Mouse (Mus musculus) adrenal gland, postnatal 14 days (tissue): ENCODE results near the gene Tbc1d4. TPM values are rescaled to one million over a fixed set of nuclear protein-coding genes. Genes with fewer than 3 reads are reported as not detected.

Experiments
- DNase-seq: peaks from one replicate; pipeline ENCODE4 v3.0.0; 2021; ENCODE audit warnings: mixed read lengths
- total RNA-seq: library from RNA; stranded (reverse); gene quantifications from 2 replicates; pipeline ENCODE4 v1.2.3, GENCODE M21; 2021

Gene Tbc1d4
- total RNA-seq, 1 experiment from 2014 or later: 38.4 TPM

- no peak for DNase-seq
Observed at GRCm38 (mm10) chr14:101417679-101418078, 191.3 kb downstream of the Tbc1d4 start.

Other genes with a start within 250 kb of the Tbc1d4 start
- gene Commd6, start 31.5 kb upstream of the Tbc1d4 start, total RNA-seq: 71.7 and 79.2 TPM in 2 replicates
- gene Uchl3, start 44.8 kb upstream of the Tbc1d4 start, total RNA-seq: 46.6 and 50.2 TPM in 2 replicates
- gene Gm9922, start 120.6 kb upstream of the Tbc1d4 start, total RNA-seq: 4.0 and 5.1 TPM in 2 replicates
- 25.8 and 29.9 TPM in 2 replicates for gene Lmo7, start 120.8 kb upstream of the Tbc1d4 start, total RNA-seq